Mouse (Mus musculus): ENCODE results near the gene Olfr125.

The Olfr125 gene

GRCm38 (mm10) chr17:37832649-37833048 is at the start of gene Olfr125:
TSS of gene Olfr125 (plus strand) at chr17:37832949.
- DNase-seq (ENCODE audit: low spot score), result no peak

DNA sequence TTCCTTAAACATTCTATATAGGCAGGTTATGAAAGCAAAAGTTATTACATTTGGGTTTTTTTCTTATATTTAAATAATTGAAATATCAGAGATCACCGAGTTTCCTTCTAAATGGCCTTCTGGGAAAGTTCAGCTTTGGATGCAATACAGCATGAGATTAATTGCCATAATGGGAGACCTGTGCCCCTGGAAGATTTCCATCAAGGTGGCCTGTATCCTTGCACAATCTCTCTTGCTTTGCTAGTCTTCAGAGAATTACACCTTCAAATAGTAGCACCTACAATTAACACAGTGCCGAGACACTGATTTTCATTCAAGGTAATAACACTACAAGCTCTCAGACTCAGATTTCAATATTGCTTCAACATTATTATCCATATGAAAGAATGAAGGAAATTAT is 39.5 kb upstream of the Olfr125 start, which contains the start of gene Olfr123:
Gene Olfr123, plus strand, starts transcription at position 301 of the 400 bp plus-strand sequence.
- DNase-seq (ENCODE audit: low spot score), result no peak

- no peak for DNase-seq (ENCODE audit: low spot score)
Measured at GRCm38 (mm10) chr17:37799588-37799987, 33.2 kb upstream of the Olfr125 start, which contains the start of gene Olfr124. TSS of gene Olfr124 (plus strand) at chr17:37799888.

GRCm38 (mm10) chr17:37847183-37847582 is 14.4 kb downstream of the Olfr125 start, which contains the start of gene Olfr126:
TSS of gene Olfr126 (plus strand) at chr17:37847483.
- DNase-seq (ENCODE audit: low spot score), result no peak

GRCm38 (mm10) chr17:37863901-37864300 is 31.2 kb downstream of the Olfr125 start:
- no peak for DNase-seq (ENCODE audit: low spot score)

- DNase-seq (ENCODE audit: low spot score), result no peak
Measured at GRCm38 (mm10) chr17:37869676-37870205, 37.0 kb downstream of the Olfr125 start.

DNA sequence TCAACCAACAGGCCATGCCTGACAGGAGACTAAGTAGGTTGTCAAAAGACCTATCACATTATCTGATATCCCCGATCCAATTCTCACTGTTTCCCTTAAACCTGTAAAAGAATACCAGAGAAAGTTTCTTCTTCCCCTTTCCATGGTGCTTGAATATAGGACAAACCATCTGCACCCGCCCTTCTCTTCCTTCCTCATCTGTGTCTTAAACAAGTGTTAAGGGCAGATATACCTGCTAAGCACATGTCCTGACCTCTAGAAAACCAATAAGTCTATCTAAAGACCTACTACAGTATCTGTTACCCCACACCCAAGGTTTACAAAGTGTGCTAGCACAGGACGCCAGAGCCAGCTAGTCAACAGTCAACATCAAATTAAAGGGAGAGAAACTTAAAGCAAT is 41.1 kb downstream of the Olfr125 start:
- DNase-seq (ENCODE audit: low spot score), result no peak

All from T-cell, adult 2 months (primary cell).